Mouse (Mus musculus): ENCODE measurements around the gene Slc24a5.

DNA sequence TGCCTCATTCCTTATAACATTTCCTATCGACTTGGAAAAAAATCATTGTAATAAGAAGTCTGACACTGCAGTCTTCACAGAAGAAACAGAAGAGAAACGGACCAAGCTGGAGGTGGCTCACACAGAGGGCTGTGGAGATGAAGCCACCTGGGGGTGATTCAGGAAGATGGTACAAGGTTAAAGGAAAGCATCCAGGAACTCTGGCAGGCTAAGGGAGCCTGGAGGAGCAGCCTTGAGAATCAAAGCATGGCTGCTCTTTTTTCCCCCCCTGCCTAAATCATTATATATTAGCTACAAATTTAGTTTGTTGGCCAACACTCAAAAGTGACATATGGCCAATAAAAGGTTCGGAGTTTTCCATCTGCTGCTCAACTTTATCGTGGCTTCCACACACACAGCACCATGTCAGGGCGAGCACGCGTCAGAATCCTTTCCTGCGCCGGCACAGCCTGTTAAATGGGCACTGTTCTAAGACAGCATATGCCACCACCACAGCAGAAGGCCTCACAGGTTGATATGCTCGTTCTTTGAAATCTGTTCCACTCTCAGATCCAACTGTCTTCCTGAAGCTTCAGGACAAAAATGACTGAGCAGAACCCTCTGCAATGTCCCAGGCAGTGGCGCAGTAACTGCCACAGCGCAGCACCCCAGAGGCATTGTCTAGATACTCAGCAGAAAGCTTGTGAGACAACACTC lies 36.2 kb upstream of the Slc24a5 start:
- no peak for TF ChIP-seq CTCF (IDR thresholded peaks at IDR 0.05; ENCODE audit: borderline replicate concordance, control insufficient read depth, extremely low read depth, insufficient read depth, low read length, poor library complexity)
- no peak for TF ChIP-seq POLR2A (IDR thresholded peaks at IDR 0.05; ENCODE audit: control insufficient read depth, extremely low read depth, insufficient read depth, low read length, poor library complexity)

All from thymus, adult 2 months (tissue).